Mouse (Mus musculus) small intestine, adult 10 weeks (tissue): ENCODE data around the gene Gm4922. TPM values are rescaled to one million over a fixed set of nuclear protein-coding genes. Genes with fewer than 3 reads are reported as not detected.

ENCODE experiments used
- polyA plus RNA-seq: library from polyadenylated mRNA; stranded (reverse); fragments of 350-450 nt; fragmentation: Illumina TruSeq; extraction: RNeasy Lipid Tissue Mini Kit (QIAGEN cat#74804); gene quantifications from one replicate; pipeline ENCODE4 v1.2.3, GENCODE M21; 2014; ENCODE audit warnings: low replicate concordance

Gm4922 gene
- polyA plus RNA-seq = not detected

DNA sequence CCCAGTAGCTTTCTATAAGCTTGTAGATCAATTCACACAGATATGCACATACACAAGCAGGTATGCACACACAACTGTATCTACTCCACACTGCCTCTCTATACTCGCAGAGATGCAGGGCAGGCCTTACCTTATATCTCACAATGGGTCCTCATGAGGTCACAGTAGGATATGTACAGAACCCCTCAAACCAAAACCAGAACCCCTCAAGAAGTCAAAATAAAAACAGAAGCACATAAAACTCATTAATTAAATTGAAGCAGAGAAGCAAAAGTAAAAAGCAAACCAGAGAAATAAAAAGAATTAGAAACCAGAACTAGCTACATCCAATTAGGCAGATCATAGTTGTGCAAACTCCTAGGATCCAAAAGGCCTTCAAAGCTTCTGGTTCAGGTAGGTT lies at the start of gene Gm4922:
TSS of gene Gm4922 (minus strand) at position 101 of the 400 bp plus-strand sequence.

DNA sequence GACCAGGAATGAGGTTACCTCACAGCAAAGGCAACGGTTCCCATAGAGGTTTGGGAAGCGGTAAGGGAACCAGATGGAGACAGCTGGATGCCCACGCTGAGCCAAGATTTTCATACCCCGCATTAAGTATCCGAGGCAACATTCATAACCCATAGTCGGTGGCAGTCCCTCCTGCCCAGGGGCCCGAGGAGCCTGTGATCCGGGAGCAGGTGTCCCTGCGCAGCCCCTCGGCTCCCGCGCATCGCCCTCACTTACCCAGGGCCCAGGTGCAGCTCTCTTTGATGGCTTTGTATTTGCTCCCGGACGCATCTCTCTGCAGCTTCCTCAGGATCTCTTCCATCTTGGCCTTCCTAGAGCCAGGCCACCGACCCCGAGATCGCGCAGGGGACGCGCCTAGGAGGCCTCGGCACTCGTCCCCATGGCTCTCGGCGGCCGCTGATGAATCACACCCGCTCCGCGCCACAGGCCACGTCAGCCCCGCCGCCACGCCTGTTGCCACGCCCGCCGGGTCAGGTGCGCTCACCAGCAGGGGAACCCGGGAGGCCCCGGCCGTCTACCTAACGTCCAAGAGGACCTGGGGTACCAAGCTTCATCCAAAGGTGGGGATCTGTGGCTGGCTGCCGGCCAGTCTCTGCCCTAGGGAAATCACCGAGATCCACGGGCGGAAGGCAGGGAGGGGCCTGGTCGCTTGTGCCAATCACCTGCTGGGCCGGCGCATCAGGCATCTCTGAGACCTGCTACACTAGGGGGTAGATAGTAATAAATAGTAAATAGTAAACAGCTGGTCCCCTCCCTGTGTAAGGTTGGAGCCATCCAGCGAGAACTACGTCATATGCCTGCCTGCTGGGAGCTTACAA lies 43.1 kb downstream of the Gm4922 start, which contains the start of gene Arfgef3:
TSS of gene Arfgef3 (minus strand) at position 664 of the 857 bp plus-strand sequence.

Other genes with a start within 250 kb of the Gm4922 start
- 0.82 TPM for gene Hebp2, start 240.7 kb downstream of the Gm4922 start, polyA plus RNA-seq
- 5.0 TPM for gene Arfgef3, start 42.8 kb downstream of the Gm4922 start, polyA plus RNA-seq
- gene Perp, start 58.2 kb upstream of the Gm4922 start, polyA plus RNA-seq = 352 TPM
- 6.6 TPM for gene Tnfaip3, start 228.9 kb upstream of the Gm4922 start, polyA plus RNA-seq